Mouse (Mus musculus) T-helper 2 cell (primary cell): Measurements from ENCODE around the gene Gm45623.

ENCODE experiments used
- in situ Hi-C: fragments of 300-600 bp; cut with MboI, MseI; formaldehyde crosslinking; loops from one replicate; pipeline ENCODE4 v1.15.1; 2025; ENCODE audit warnings: high pct_unique_total_duplicates

The Gm45623 gene

GRCm38 (mm10) chr13:56753192-56753951 lies at the start of gene Gm45623:
Gene Gm45623 (minus strand): TSS chr13:56753827.
- in situ Hi-C loops: no loop called here

- in situ Hi-C loops: no loop called here
These were observed 43.8 kb upstream of the Gm45623 start for GRCm38 (mm10) chr13:56797459-56797858.

GRCm38 (mm10) chr13:56795501-56795900 lies 41.9 kb upstream of the Gm45623 start:
- in situ Hi-C loops: no loop called here

GRCm38 (mm10) chr13:56794441-56794840 lies 40.8 kb upstream of the Gm45623 start:
- in situ Hi-C loops: loop anchor here (5.0 kb wide), 1 partner anchor 468 kb away; no protein-coding TSS in a partner anchor

- in situ Hi-C loops: loop anchor here (5.0 kb wide), 1 partner anchor 469 kb away; no protein-coding TSS in a partner anchor
These were observed 39.2 kb upstream of the Gm45623 start for GRCm38 (mm10) chr13:56792844-56793243.

GRCm38 (mm10) chr13:56790683-56791082 lies 37.1 kb upstream of the Gm45623 start:
- in situ Hi-C loops: loop anchor here (5.0 kb wide), 1 partner anchor 472 kb away; no protein-coding TSS in a partner anchor

GRCm38 (mm10) chr13:56782621-56783020 lies 29.0 kb upstream of the Gm45623 start:
- in situ Hi-C loops: no loop called here

- in situ Hi-C loops: no loop called here
These were observed 28.1 kb upstream of the Gm45623 start for GRCm38 (mm10) chr13:56781697-56782096.

- in situ Hi-C loops: no loop called here
These were observed 27.3 kb upstream of the Gm45623 start for GRCm38 (mm10) chr13:56780746-56781469.

- in situ Hi-C loops: no loop called here
These were observed 20.7 kb upstream of the Gm45623 start for GRCm38 (mm10) chr13:56774304-56774703.

GRCm38 (mm10) chr13:56773262-56773870 lies 19.7 kb upstream of the Gm45623 start:
- in situ Hi-C loops: no loop called here

GRCm38 (mm10) chr13:56772592-56772991 lies 19.0 kb upstream of the Gm45623 start:
- in situ Hi-C loops: no loop called here

- in situ Hi-C loops: no loop called here
These were observed 17.2 kb upstream of the Gm45623 start for GRCm38 (mm10) chr13:56770786-56771185.

GRCm38 (mm10) chr13:56770136-56770578 lies 16.5 kb upstream of the Gm45623 start:
- in situ Hi-C loops: no loop called here

GRCm38 (mm10) chr13:56769431-56769830 lies 15.8 kb upstream of the Gm45623 start:
- in situ Hi-C loops: loop anchor here (5.0 kb wide), 1 partner anchor 292 kb away; no protein-coding TSS in a partner anchor

GRCm38 (mm10) chr13:56766211-56766610 lies 12.6 kb upstream of the Gm45623 start:
- in situ Hi-C loops: loop anchor here (5.0 kb wide), 1 partner anchor 289 kb away; no protein-coding TSS in a partner anchor

- in situ Hi-C loops: loop anchor here (5.0 kb wide), 1 partner anchor 288 kb away; no protein-coding TSS in a partner anchor
These were observed 11.8 kb upstream of the Gm45623 start for GRCm38 (mm10) chr13:56765284-56766032.

- in situ Hi-C loops: no loop called here
These were observed 9.0 kb upstream of the Gm45623 start for GRCm38 (mm10) chr13:56762446-56763229.

GRCm38 (mm10) chr13:56758492-56758891 lies 4.9 kb upstream of the Gm45623 start:
- in situ Hi-C loops: no loop called here

- in situ Hi-C loops: no loop called here
These were observed 3.6 kb upstream of the Gm45623 start for GRCm38 (mm10) chr13:56757201-56757600.
